Mouse (Mus musculus) embryo, embryonic 10 days (tissue): ENCODE measurements around the gene 2610301B20Rik.
A peak's percentile ranks its signal among the peaks of the same experiment; 100 is the strongest.
"Not testable (repeated sequence)": the region's sequence is repeated elsewhere in the genome, so short reads cannot be mapped to it uniquely, and the experiment has no call there.

ENCODE experiments used
- DNase-seq: peaks from one replicate; pipeline ENCODE4 v3.0.0-alpha.2; 2015; ENCODE audit warnings: low spot score

2610301B20Rik gene

DNA sequence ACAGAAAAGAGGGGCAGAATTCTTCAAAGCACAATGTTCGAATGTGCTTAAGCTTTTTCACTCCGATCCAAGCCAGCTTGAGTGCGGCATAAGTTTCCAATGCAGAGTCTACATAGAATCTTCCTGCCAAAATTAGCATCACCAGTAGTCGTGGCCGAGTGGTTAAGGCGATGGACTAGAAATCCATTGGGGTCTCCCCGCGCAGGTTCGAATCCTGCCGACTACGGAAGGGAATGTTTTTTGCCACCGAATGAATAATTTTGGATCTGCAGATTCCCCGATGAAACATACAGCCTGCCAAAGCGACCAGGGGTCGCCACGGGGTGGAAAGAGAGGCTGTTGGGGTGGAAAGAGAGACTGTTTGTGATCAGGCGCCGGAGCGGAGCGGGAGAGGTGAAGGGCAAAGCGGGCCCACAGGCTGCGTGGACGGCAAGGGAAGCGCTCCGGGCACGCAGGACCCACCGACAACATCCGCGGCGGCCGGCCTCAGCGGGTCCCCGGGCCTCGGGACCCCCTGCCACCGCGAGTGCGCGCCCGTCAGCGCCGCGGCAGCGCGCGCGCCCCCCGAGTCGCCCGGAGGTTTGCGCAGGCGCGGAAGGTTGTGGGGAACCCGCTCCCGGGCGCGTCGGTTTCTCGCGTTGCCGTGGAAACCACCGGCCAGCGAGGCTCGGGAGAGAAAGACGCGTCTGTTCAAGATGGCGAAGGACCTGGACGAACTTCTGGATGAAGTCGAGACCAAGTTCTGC is at the start of gene 2610301B20Rik:
TSS of gene 2610301B20Rik (plus strand) at position 579 of the 746 bp plus-strand sequence.
- peak; percentile 92 for DNase-seq

GRCm38 (mm10) chr4:10833273-10833672 is 41.0 kb upstream of the 2610301B20Rik start:
- DNase-seq, result no peak

GRCm38 (mm10) chr4:10835252-10836051 is 38.8 kb upstream of the 2610301B20Rik start:
- peak; percentile 40 for DNase-seq

GRCm38 (mm10) chr4:10845848-10846247 is 28.4 kb upstream of the 2610301B20Rik start:
- DNase-seq, result no peak

GRCm38 (mm10) chr4:10849812-10850211 is 24.5 kb upstream of the 2610301B20Rik start:
- DNase-seq, result no peak

- DNase-seq, result no peak
These were observed 23.3 kb upstream of the 2610301B20Rik start for GRCm38 (mm10) chr4:10851013-10851412.

- DNase-seq, result no peak
These were observed 15.1 kb upstream of the 2610301B20Rik start for GRCm38 (mm10) chr4:10859174-10859573.

- peak; percentile 18 for DNase-seq
These were observed 14.3 kb upstream of the 2610301B20Rik start for GRCm38 (mm10) chr4:10859911-10860581.

DNA sequence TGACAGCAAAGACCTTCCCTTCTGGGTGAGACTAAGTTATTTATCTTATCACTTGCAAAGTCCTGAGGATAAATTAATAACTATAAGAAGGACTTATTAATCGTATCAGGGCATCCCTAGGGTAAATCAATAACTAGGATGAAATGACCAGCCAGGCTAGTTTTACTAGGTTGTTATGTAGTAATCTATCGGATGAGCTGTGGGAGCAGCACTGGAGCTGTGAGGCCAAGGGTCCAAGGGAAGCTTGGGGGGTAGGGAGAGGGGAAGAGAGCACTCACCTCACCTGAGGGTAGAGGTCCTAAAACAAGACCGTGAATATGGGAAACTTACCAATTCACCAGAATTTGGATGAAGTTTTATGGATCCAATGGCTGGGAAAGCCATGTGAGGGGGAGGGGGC is 13.5 kb upstream of the 2610301B20Rik start:
- no peak for DNase-seq

- DNase-seq, result not testable (repeated sequence)
These were observed 11.4 kb upstream of the 2610301B20Rik start for GRCm38 (mm10) chr4:10862882-10863281.

DNA sequence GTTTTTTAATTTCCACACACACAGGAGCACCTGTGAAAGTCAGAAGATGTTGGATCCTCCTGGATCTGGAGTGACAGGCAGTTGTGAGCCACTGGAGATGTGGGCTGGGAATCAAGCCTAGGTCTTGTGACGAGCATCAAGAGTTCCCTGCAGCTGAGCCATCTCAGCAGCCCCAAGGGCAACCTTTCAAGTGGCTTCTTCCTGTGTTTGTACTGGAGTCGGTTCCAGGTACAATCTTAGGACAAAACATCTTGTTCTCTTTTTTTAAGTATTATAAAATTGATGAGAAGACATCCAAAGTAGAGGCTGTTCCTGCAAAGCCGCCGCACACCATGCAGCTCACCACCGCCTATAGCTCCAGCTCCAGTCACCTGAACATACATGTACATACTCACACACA is 2.1 kb upstream of the 2610301B20Rik start:
- no peak for DNase-seq

DNA sequence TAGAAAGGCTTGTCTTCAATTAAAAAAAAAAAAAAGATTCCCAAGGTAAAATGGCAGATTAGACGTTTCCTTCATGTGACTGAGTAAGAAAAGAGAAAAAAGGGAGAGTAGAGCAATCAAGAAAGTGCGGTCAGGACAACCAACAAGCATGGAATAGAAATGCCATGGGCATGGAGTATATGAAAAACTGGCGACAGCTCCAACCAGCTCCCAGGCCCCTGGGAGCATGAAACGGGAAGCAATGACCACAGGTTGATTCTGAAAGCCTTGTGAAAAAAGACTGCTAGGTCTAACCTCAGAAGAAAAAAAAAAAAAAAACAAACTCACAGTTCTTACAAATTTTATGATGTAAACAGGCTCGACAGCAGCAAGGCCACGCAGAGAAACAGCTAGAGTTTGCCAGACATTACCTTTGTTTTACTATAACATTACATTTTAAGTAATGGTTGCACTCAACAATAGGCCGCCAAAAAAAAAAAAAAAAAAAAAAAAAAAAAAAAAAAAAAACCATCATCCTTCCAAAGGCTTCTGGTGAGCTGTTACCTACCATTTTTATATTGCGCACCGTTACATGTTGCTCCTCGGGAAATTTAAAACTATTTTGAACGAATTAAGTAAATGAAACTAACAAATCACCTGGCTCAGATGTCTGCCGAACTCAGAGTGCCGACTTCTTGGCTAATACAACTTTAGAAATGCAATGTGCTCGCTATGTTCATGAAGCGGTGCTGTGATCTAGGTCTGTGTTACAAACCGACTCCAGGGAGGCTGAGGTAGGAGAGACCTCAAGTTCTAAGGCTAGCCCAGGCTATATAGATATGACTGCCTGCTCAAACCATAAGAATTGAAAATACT is 1.4 kb upstream of the 2610301B20Rik start:
- peak; percentile 20 for DNase-seq

DNA sequence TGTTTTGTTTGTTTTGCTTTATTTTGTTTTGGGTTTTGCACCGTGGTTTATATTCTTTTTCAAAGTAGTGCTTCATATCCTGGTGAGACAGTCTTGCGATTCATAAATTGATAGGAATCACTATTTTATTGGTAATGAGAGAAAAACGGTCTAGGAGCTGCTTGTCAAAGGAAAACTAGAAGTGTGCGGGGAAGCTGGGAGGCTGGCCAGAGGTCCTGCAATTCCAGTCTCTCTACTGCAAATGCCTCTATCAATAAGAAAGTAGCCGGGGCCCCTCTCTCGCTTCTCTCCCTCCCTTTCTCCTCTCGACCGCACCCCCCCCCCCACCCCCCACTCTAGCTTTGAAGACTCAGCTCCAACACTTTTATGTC is 764 bp upstream of the 2610301B20Rik start:
- DNase-seq, result no peak

GRCm38 (mm10) chr4:10874718-10875121 is 422 bp downstream of the 2610301B20Rik start:
- peak; percentile 83 for DNase-seq

- peak; percentile 48 for DNase-seq
These were observed 1.1 kb downstream of the 2610301B20Rik start for GRCm38 (mm10) chr4:10875407-10875806.

GRCm38 (mm10) chr4:10877057-10877456 is 2.8 kb downstream of the 2610301B20Rik start:
- no peak for DNase-seq

DNA sequence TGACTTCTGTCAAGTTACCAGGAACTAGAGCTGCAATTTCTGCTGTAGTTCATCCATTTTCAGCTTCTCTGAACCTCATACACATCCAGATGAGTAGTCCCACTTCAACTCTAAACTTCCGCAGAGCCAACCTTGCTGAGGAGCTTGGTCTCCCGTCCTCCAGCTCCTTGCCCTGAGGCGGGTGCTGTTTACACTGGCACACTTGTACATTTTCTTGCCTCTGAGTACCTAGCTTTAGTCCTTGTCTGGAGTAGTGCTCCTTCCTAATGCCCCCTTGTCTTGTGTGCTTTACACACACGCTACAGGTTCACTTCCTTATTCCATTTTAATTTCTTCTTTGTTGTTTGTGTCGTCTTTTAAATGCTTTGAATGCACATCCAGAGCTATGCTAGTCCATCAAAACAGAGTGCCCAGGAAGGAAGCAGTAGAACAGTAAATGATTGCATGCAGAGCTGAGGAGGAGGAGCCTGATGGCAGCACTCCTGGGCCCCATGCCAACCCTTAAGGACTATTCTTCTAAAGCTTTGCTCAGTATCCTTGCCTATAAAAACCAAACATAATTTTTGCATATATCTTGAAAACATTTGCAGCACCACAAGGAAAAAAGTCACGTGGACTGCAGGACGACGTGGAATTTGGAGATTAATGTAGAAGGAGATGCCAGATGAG is 9.6 kb downstream of the 2610301B20Rik start:
- no peak for DNase-seq

DNA sequence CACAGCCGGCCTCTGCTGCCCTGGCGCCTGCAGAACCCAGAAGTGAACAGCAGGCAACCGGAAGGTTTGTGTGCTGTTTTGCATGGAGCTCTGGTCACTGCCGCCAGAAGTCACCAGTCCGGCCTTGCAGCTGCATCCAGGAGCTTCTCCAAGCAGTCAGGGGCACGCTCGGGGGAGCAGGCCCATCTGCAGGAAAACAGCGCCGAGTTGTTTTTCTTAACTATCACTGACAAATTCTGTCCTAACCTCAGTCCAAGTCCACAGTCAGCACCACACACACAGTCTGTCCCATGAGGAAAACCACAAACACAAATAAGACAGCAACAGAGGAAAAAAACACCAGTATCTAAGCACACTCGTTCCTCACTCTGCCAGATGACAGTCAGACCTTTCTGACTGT is 14.5 kb downstream of the 2610301B20Rik start:
- DNase-seq, result no peak

- no peak for DNase-seq
These were observed 22.0 kb downstream of the 2610301B20Rik start for GRCm38 (mm10) chr4:10896262-10896661.

- peak; percentile 81 for DNase-seq
These were observed 22.6 kb downstream of the 2610301B20Rik start for GRCm38 (mm10) chr4:10896859-10897258.

GRCm38 (mm10) chr4:10905234-10905801 is 31.0 kb downstream of the 2610301B20Rik start:
- DNase-seq, result peak; percentile 54
